Mouse (Mus musculus): ENCODE measurements around the gene Slc25a3.

DNA sequence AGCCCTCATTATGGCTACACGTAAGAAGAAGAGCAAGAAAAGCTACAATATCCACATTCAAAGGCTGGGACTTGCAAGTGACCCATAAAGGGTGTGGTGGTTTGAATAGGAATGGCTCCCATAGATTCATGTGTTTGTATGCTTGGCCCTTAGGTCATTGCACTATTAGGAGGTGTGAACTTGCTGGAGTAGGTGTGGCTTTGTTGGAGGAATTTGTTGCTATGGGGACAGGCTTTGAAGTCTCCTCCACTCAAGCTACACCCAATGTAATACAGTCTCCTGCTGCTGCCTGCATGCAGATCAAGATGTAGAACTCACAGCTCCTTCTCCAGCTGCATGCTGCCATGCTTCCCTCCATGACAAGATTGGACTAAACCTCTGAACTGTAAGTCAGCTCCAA, 7.7 kb upstream of the Slc25a3 start:
- TF ChIP-seq POLR2A (IDR thresholded peaks at IDR 0.05; ENCODE audit: control insufficient read depth, extremely low read depth, insufficient read depth, low read length, poor library complexity) (no peak), CTCF (IDR thresholded peaks at IDR 0.05; ENCODE audit: borderline replicate concordance, control insufficient read depth, extremely low read depth, insufficient read depth, low read length, poor library complexity) (no peak)

All from thymus, adult 2 months (tissue).